Comparison of ENCODE assay signal across 21 mouse cellular contexts in genomic region chr16:68910821-68911220, GRCm38 (mm10).
DNase-seq lines count a peak whose midpoint lies in the region; ATAC-seq and TF ChIP-seq lines count a peak whose summit lies in the region.
"Had no signal": no experiment of that assay in that cellular context is flagged by ENCODE, and none has a peak within 500 bp of the region (broad histone marks: within the 10 kb centered on the region; RNA-seq: fewer than 3 reads in every experiment).

No protein-coding gene starts in this region.

- intact Hi-C loops in left cerebral cortex, postnatal 10 days (cut with DNase I), result no loop called here
- intact Hi-C loops in left cerebral cortex, adult 2 months (cut with DNase I), result no loop called here

- peak; percentile 55 to 72 for DNase-seq in cerebellum, postnatal 14 days
- no peak for DNase-seq in cerebellum, adult 11 months
- peak; percentile 16 to 24 for DNase-seq in left cerebral cortex, postnatal 10 days (ENCODE audit: extremely low spot score in 1 of 2, low spot score in 2 of 2)
- no peak for DNase-seq in left cerebral cortex, adult 2 months (ENCODE audit: extremely low spot score in 1 of 2, low spot score in 2 of 2)
- peak; percentile 8 to 24 for DNase-seq in layer of hippocampus, postnatal 10 days (ENCODE audit: low spot score in 2 of 2)
- DNase-seq in right cerebral cortex, postnatal 4 days, result peak; percentile 23
- no peak for DNase-seq in thymus, postnatal 4 days
- DNase-seq: adrenal gland, postnatal 36 days; cerebellum, adult 18-20 months; gastrocnemius, postnatal 14 days; heart, postnatal 36 days; kidney, adult 18-20 months; kidney, postnatal 25 days; lung, postnatal 14 days; thymus, postnatal 36 days had no signal

- H3K4me3 ChIP-seq in left cerebral cortex, adult 2 months, result no peak overlapping the region
- H3K4me3 ChIP-seq: erythroblast, embryonic 14.5 days; limb, embryonic 12.5 days; liver, embryonic 15.5 days; neural tube, embryonic 12.5 days had no signal

- no peak for ATAC-seq in inflammation-experienced regulatory T-cells, adult 6 months
- ATAC-seq: hindbrain, embryonic 16.5 days had no signal

- no peak overlapping the region for H3K27ac ChIP-seq in left cerebral cortex, adult 2 months
- H3K27ac ChIP-seq: limb, embryonic 12.5 days; liver, embryonic 15.5 days; neural tube, embryonic 12.5 days had no signal

- no peak for TF ChIP-seq CTCF in left cerebral cortex, adult 2 months (IDR thresholded peaks at IDR 0.05)

Comparison
In these comparisons a context has a peak if more than half of its experiments do, and no peak if none do; other contexts are left out.
1. DNase-seq: peak in cerebellum, postnatal 14 days (2 of 2), left cerebral cortex, postnatal 10 days (2 of 2), layer of hippocampus, postnatal 10 days (2 of 2) and right cerebral cortex, postnatal 4 days (single experiment); none in cerebellum, adult 11 months (single experiment), left cerebral cortex, adult 2 months (0 of 2) and thymus, postnatal 4 days (single experiment).